Mouse (Mus musculus) neural tube, embryonic 13.5 days (tissue): ENCODE results near the gene Vwa5b2. TPM values are rescaled to one million over a fixed set of nuclear protein-coding genes. Genes with fewer than 3 reads are reported as not detected.
A peak's percentile ranks its signal among the peaks of the same experiment; 100 is the strongest.

Experiments
- ATAC-seq: fragments of 200-750 bp; cut with Nextera tagmentation; 2 replicates; pipeline ENCODE4 v1.8.0; 2017; ENCODE audit warnings: low read depth, mild to moderate bottlenecking, moderate TSS enrichment, moderate library complexity
- H3K27ac ChIP-seq: fragments of 300-500 bp; sonication (generic); replicated peaks from 2 replicates; pipeline ENCODE4 v1.5.1; 2015; ENCODE audit warnings: moderate library complexity, mild to moderate bottlenecking, inconsistent platforms
- H3K27me3 ChIP-seq: fragments of 300-500 bp; sonication (generic); 2 replicates; pipeline ENCODE4 v1.6.1; 2015; ENCODE audit warnings: mild to moderate bottlenecking, inconsistent platforms
- H3K36me3 ChIP-seq: fragments of 300-500 bp; sonication (generic); 2 replicates; pipeline ENCODE4 v1.6.1; 2015; ENCODE audit warnings: mild to moderate bottlenecking, inconsistent platforms
- H3K4me1 ChIP-seq: fragments of 300-500 bp; sonication (generic); replicated peaks from 2 replicates; pipeline ENCODE4 v1.6.1; 2015; ENCODE audit warnings: inconsistent platforms
- H3K4me2 ChIP-seq: fragments of 300-500 bp; sonication (generic); 2 replicates; pipeline ENCODE4 v1.6.1; 2015; ENCODE audit warnings: inconsistent platforms, mild to moderate bottlenecking, moderate library complexity
- H3K4me3 ChIP-seq: fragments of 300-500 bp; sonication (generic); 2 replicates; pipeline ENCODE4 v1.5.1; 2015; ENCODE audit warnings: mild to moderate bottlenecking, inconsistent platforms
- H3K9ac ChIP-seq: fragments of 300-500 bp; sonication (generic); 2 replicates; pipeline ENCODE4 v1.6.1; 2015; ENCODE audit warnings: moderate library complexity, mild to moderate bottlenecking, inconsistent platforms
- H3K9me3 ChIP-seq: fragments of 300-500 bp; sonication (generic); 2 replicates; pipeline ENCODE4 v1.6.1; 2016; ENCODE audit warnings: inconsistent platforms
- WGBS: fragments of 180-500 bp; shearing (Covaris S2); methylation state at CpG from one replicate; pipeline ENCODE4 v1.1.7; 2015; 5-methylcytosine and 5-hydroxymethylcytosine counted together
- polyA plus RNA-seq: library from polyadenylated mRNA; unstranded; fragments of >200 nt; fragmentation: Nextera tagmentation; extraction: Ambion mirVana; gene quantifications from 2 replicates; pipeline ENCODE4 v1.2.1, GENCODE M21; 2015

The Vwa5b2 gene
- polyA plus RNA-seq, 1 experiment from 2014 or later: 27.0 TPM

GRCm38 (mm10) chr16:20589939-20590679 lies 838 bp downstream of the Vwa5b2 start:
- ATAC-seq: peak; percentile 85
- Histone ChIP-seq H3K4me3 (peak overlapping the region; percentile 55), H3K9ac (peak overlapping the region; percentile 79), H3K4me2 (peak overlapping the region; percentile 70), H3K27ac (peak overlapping the region; percentile 67), H3K27me3 (peaks cover 77% of the 10 kb centered on the region), H3K4me1 (peaks cover 28% of the 10 kb centered on the region), H3K9me3 (no peaks in the 10 kb centered on the region), H3K36me3 (no peaks in the 10 kb centered on the region)
- under 1% methylated on average over 39 of the region's 39 CpGs for WGBS

GRCm38 (mm10) chr16:20590680-20591038 lies 1.4 kb downstream of the Vwa5b2 start:
- 2% methylated on average over 17 of the region's 17 CpGs for WGBS
- Histone ChIP-seq H3K4me3 (peak overlapping the region; percentile 55), H3K9ac (peak overlapping the region; percentile 79), H3K27me3 (peaks cover 78% of the 10 kb centered on the region), H3K4me1 (peaks cover 28% of the 10 kb centered on the region), H3K36me3 (no peaks in the 10 kb centered on the region), H3K27ac (no peak overlapping the region), H3K4me2 (peak overlapping the region; percentile 70), H3K9me3 (no peaks in the 10 kb centered on the region)
- peak; percentile 2; the same call in 1 of the 2 replicates for ATAC-seq

- H3K4me3 ChIP-seq: peak overlapping the region; percentile 55
- WGBS: 4% methylated on average over 48 of the region's 48 CpGs
- no peak overlapping the region for H3K27ac ChIP-seq
- H3K36me3 ChIP-seq: no peaks in the 10 kb centered on the region
- no peaks in the 10 kb centered on the region for H3K9me3 ChIP-seq
- ATAC-seq: peak; percentile 28
- H3K27me3 ChIP-seq: peaks cover 79% of the 10 kb centered on the region
- H3K4me2 ChIP-seq: peak overlapping the region; percentile 70
- peaks cover 28% of the 10 kb centered on the region for H3K4me1 ChIP-seq
- H3K9ac ChIP-seq: peak overlapping the region; percentile 79
Measured at GRCm38 (mm10) chr16:20591076-20591705, 1.9 kb downstream of the Vwa5b2 start.

- H3K36me3 ChIP-seq: no peaks in the 10 kb centered on the region
- WGBS: 86% methylated on average over 7 of the region's 7 CpGs
- no peaks in the 10 kb centered on the region for H3K9me3 ChIP-seq
- no peak overlapping the region for H3K4me2 ChIP-seq
- ATAC-seq: no peak
- H3K27ac ChIP-seq: no peak overlapping the region
- H3K27me3 ChIP-seq: peaks cover 56% of the 10 kb centered on the region
- H3K4me3 ChIP-seq: no peak overlapping the region
- H3K4me1 ChIP-seq: peaks cover 16% of the 10 kb centered on the region
- H3K9ac ChIP-seq: no peak overlapping the region
Measured at GRCm38 (mm10) chr16:20595060-20595673, 5.9 kb downstream of the Vwa5b2 start.

- Histone ChIP-seq H3K9ac (no peak overlapping the region), H3K27me3 (peaks cover 50% of the 10 kb centered on the region), H3K4me3 (no peak overlapping the region), H3K4me1 (peaks cover 10% of the 10 kb centered on the region), H3K36me3 (no peaks in the 10 kb centered on the region), H3K27ac (no peak overlapping the region), H3K9me3 (no peaks in the 10 kb centered on the region), H3K4me2 (no peak overlapping the region)
- WGBS: 92% methylated on average over 4 of the region's 4 CpGs
- ATAC-seq: no peak
Measured at GRCm38 (mm10) chr16:20595737-20596136, 6.5 kb downstream of the Vwa5b2 start.

GRCm38 (mm10) chr16:20596687-20597441 lies 7.6 kb downstream of the Vwa5b2 start:
- ATAC-seq: no peak
- H3K36me3 ChIP-seq: no peaks in the 10 kb centered on the region
- H3K4me1 ChIP-seq: no peaks in the 10 kb centered on the region
- WGBS: 71% methylated on average over 7 of the region's 7 CpGs
- H3K4me2 ChIP-seq: no peak overlapping the region
- peaks cover 39% of the 10 kb centered on the region for H3K27me3 ChIP-seq
- H3K9ac ChIP-seq: no peak overlapping the region
- no peak overlapping the region for H3K27ac ChIP-seq
- H3K9me3 ChIP-seq: no peaks in the 10 kb centered on the region
- no peak overlapping the region for H3K4me3 ChIP-seq

- no peak overlapping the region for H3K4me3 ChIP-seq
- no peak overlapping the region for H3K27ac ChIP-seq
- peaks cover 20% of the 10 kb centered on the region for H3K36me3 ChIP-seq
- H3K27me3 ChIP-seq: peaks cover 2% of the 10 kb centered on the region; the same call in 1 of the 2 replicates
- whole genome bisulfite sequencing: 69% methylated on average over 5 of the region's 5 CpGs
- ATAC-seq: 0 out of 2 replicates have a peak, but pooled peaks have one; percentile 19
- H3K9ac ChIP-seq: no peak overlapping the region
- H3K4me1 ChIP-seq: peaks cover 13% of the 10 kb centered on the region
- H3K4me2 ChIP-seq: no peak overlapping the region
- H3K9me3 ChIP-seq: no peaks in the 10 kb centered on the region
Measured at GRCm38 (mm10) chr16:20600511-20600910, 11.2 kb downstream of the Vwa5b2 start.

- Histone ChIP-seq H3K4me1 (peaks cover 26% of the 10 kb centered on the region), H3K27me3 (no peaks in the 10 kb centered on the region), H3K9ac (no peak overlapping the region), H3K27ac (0 out of 2 replicates have a peak overlapping the region, but pooled peaks have one; percentile 42), H3K4me2 (no peak overlapping the region), H3K9me3 (no peaks in the 10 kb centered on the region), H3K36me3 (peaks cover 48% of the 10 kb centered on the region), H3K4me3 (no peak overlapping the region)
- peak; percentile 28; the same call in 1 of the 2 replicates for ATAC-seq
- WGBS: 52% methylated on average over 9 of the region's 9 CpGs
Measured at GRCm38 (mm10) chr16:20604705-20605104, 15.4 kb downstream of the Vwa5b2 start.

- under 1% methylated on average over 28 of the region's 28 CpGs for WGBS
- peak overlapping the region; percentile 84 for H3K4me2 ChIP-seq
- H3K4me1 ChIP-seq: peaks cover 29% of the 10 kb centered on the region
- H3K36me3 ChIP-seq: peaks cover 31% of the 10 kb centered on the region
- peak overlapping the region; percentile 84 for H3K4me3 ChIP-seq
- peak; percentile 70 for ATAC-seq
- no peaks in the 10 kb centered on the region for H3K27me3 ChIP-seq
- H3K9me3 ChIP-seq: no peaks in the 10 kb centered on the region
- peak overlapping the region; percentile 92 for H3K9ac ChIP-seq
- peak overlapping the region; percentile 90 for H3K27ac ChIP-seq
Measured at GRCm38 (mm10) chr16:20610501-20611356, 21.5 kb downstream of the Vwa5b2 start.

- WGBS: 2% methylated on average over 41 of the region's 41 CpGs
- H3K4me2 ChIP-seq: peak within 1 kb of the TSS; percentile 84
- no peaks in the 10 kb centered on the region for H3K27me3 ChIP-seq
- peaks cover 29% of the 10 kb centered on the region for H3K4me1 ChIP-seq
- H3K9ac ChIP-seq: peak within 1 kb of the TSS; percentile 92
- H3K4me3 ChIP-seq: peak within 1 kb of the TSS; percentile 84
- H3K9me3 ChIP-seq: no peaks in the 10 kb centered on the region
- H3K27ac ChIP-seq: peak within 1 kb of the TSS; percentile 90
- peak; percentile 93 for ATAC-seq
- H3K36me3 ChIP-seq: peaks cover 26% of the 10 kb centered on the region
Measured at GRCm38 (mm10) chr16:20611357-20612227, 22.3 kb downstream of the Vwa5b2 start, which contains the start of the genes Eef1akmt4, Gm49333 and Alg3. TSS of gene Eef1akmt4 (plus strand) at chr16:20611593. TSS of gene Gm49333 (plus strand) at chr16:20611610. TSS of gene Alg3 (minus strand) at chr16:20611735.
